Mouse (Mus musculus) spleen, adult 12 weeks (tissue): Measurements from ENCODE around the gene Gabrb3.

Experiments
- DNase-seq: peaks from one replicate; pipeline ENCODE4 v3.0.0; 2022; ENCODE audit warnings: low spot score

Gene Gabrb3

DNA sequence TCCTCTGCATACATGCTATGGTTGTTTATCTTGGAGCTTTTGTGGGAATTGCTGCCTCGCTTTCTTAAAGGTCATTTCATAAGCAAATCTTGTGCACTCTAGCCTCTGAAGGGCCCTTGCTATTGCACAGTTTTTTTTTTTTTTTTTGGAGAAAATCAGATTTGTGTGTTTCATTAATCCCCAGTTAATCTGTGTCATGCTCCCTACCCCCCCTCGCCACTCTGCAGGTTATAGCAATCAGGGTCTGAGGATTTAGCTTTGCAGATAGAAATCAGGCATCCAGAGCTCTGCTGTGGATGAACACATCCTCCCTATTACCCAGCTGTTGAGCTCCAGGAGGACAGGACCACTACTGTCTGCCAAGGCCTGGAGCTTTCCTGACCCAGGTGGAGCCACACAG lies at the start of gene Gabrb3:
Gene Gabrb3 (plus strand): TSS at position 301 of the 400 bp plus-strand sequence.
- DNase-seq, result no peak

DNA sequence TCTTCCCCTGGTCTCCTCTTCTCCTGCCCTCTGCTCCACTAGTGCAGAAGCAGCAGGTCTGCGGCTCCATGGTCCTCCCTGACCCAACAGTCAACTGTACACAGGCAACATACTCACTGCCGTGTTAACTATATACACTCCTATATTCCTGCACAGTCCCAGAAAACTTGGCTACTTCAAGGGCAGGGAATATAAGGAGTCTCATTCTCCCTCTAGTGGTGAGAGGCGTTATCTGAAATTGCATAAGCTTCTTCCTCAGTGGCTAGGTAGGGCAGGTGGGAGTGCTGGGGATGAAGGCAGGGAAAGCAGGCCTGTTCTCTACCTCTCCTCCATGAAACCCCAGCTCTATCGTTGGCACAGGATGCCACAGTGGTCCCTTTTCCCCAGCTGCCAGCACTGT lies 35.4 kb upstream of the Gabrb3 start:
- no peak for DNase-seq

- no peak for DNase-seq
These were observed 32.8 kb upstream of the Gabrb3 start, which contains the start of gene Gabrg3 for GRCm38 (mm10) chr7:57386517-57387340. Gene Gabrg3, minus strand, starts transcription at chr7:57387188.

GRCm38 (mm10) chr7:57387341-57387654 lies 32.2 kb upstream of the Gabrb3 start:
- DNase-seq, result no peak

GRCm38 (mm10) chr7:57390046-57390445 lies 29.4 kb upstream of the Gabrb3 start:
- no peak for DNase-seq

- DNase-seq, result no peak
These were observed 25.9 kb upstream of the Gabrb3 start for GRCm38 (mm10) chr7:57393551-57393950.

DNA sequence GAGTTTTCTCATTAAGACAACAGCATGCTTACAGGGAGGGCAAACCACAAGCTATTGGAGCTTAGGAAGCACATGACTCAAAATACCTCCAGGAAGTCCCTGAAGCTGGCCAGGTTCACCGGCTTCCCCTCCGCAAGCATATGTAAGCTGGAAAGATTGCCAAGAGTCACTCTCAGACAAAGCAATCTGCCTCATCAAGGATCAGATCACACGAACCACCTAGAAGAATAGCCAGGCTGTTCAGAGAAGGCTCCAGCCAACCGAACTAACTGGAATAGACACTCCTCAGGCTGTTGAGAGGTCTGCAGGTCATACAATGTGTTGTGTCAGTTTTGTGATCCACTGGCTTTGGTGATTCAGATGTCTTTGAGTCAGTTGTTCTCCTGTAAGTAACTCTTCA lies 8.3 kb upstream of the Gabrb3 start:
- no peak for DNase-seq

DNA sequence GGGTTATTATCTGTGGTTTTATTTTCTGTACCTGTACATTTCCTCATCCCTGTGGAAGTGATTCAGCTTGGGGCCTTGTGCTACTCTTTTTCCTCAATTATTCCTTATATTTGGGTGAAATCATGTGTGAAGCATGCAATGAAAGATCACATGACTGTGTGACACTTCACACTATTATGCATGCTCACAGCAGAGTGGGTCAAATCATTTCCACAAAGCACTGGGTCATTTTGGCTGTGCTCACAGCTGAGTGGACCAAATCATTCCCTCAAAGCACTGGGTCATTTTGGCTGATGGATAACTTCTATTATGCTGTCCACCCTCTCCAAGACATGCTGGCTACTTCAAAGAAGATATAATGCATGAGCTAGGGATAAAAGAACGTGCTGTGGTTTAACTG lies 6.6 kb upstream of the Gabrb3 start:
- no peak for DNase-seq

DNA sequence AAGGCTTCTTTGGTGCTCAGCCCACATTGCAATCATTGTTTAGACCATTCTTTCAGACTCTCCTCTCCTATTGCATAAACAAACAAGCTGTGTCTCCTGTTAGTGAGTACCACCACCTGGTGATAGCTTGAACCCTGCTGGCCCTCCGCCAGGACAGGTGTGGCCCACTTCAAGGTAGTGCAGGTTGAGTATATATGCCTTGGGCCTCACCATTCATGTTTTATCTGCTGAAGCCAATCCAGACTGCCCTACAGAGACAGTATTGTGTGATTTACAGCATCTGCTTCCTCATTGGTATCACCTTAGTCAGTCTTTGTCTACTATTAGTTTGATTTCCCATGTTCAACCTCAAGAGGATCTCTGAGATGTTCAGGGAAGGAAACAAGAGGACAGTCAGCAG lies 1.6 kb downstream of the Gabrb3 start:
- DNase-seq, result no peak

- DNase-seq, result no peak
These were observed 3.2 kb downstream of the Gabrb3 start for GRCm38 (mm10) chr7:57422675-57423074.

- no peak for DNase-seq
These were observed 28.7 kb downstream of the Gabrb3 start for GRCm38 (mm10) chr7:57448239-57448638.

- DNase-seq, result no peak
These were observed 40.9 kb downstream of the Gabrb3 start for GRCm38 (mm10) chr7:57460354-57460753.

GRCm38 (mm10) chr7:57471316-57471715 lies 51.8 kb downstream of the Gabrb3 start:
- no peak for DNase-seq

DNA sequence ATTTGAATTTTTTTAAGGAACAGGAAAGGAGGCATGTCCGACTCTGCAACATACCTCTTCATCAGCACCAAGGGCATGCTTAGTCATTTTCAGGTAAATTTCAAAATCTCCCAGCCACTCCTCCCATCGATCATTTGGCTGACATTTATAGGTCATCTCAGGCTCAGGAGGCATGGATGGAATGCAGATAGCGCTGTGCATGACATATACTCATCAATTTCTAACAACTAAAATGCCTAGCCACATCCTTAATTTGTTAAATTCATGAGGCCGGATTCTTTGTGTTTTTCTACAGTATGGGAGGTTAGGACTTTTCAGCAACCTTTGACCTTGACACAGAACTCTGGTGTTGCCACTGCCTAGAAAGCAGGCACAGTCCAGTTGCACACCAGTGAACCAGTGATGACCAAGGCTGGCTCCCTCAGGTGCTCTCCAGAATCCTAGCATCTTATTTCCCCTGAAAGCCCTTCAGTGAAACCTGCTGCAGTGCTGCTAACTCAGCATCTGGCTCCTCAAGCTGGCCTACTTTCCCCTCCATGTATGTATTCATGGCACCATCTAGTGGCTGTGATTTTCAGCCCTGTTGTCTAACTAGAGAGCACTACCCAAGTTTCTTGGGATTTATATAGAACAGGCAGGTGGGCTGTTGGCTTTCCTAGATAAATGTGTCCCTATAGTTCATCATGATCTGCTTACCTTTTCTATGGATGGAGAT lies 54.5 kb downstream of the Gabrb3 start:
- no peak for DNase-seq

DNA sequence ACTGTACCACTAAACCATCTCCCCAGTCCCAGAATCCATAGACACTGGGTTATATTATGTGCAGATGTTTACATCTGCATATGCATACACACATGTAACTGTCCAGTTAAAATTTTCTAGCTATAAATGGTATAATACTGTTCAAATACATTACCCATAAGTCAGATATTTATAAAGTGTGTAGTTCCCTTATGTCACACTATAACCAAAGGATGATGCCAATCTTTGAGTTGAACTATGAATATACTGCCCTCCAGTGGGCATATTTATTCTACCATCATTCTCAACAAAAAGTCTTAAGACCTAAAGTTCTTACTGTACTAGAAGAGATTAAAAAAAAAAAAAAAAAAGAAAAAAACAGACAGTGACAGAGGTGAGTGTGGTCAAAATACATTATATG lies 63.4 kb downstream of the Gabrb3 start:
- no peak for DNase-seq

GRCm38 (mm10) chr7:57486907-57487306 lies 67.4 kb downstream of the Gabrb3 start:
- DNase-seq, result no peak

- DNase-seq, result no peak
These were observed 72.3 kb downstream of the Gabrb3 start for GRCm38 (mm10) chr7:57491795-57492194.

DNA sequence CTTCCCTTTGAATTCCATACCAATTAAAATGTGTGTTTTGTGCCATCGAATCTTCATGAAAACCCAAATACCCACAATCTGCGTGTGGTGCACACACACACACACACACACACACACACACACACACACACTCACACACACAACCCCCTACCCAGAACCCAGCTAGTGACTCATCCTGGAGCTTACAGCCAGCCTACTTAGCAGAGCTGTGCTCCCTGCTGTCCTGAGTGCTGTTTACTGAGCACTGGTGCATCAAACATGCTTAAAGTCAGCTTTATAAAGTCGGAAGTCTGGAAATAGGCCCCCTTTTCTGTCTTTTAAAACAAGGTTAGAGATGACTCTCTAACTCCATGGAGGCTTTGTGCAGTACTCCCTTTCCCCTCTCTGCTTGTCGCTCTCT lies 83.3 kb downstream of the Gabrb3 start:
- no peak for DNase-seq

- DNase-seq, result no peak
These were observed 89.6 kb downstream of the Gabrb3 start for GRCm38 (mm10) chr7:57508860-57509632.

DNA sequence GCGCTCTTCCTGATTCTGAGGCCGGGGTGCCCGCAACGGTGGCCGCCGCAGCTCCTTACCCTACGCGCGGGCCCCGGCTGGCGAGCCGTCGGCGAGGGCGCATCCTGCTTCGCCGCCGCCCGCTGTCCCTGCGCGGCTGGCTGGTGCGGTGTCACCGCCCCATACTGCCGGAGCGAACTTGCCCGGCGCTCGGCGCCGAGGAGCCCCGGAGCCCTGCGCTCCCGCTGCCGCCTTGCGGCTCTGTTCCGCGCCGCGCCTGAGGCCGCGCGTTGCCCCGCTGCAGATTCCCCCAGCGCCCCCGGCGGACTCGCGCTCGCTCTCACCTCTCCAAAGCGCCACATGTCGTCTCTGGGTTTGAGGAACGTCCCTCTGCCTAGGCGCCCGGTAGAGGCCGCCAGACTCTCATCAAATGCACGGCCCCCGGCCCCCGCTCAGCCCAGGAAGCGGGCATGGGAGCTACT lies 90.2 kb downstream of the Gabrb3 start, which contains the start of gene Gabra5:
Gene Gabra5 (minus strand): TSS at position 379 of the 461 bp plus-strand sequence.
- DNase-seq, result no peak

DNA sequence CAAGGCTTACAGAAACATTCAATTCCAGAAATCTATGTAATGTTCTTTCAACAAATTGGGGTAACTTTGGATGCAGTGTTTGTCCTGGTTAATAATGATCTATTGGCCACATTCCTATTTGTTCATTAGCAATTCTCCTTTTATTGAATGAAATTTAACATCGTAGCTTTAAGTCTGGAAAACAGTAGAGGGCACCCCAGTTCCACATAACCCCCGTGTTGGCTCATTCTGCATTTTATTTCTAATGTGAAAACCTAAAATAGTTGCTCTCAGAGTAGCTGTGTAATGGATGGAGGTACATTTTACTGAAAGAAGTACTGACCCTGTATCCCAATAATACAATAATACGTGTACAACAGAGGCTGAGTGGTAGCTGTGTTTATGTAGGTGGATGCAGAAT lies 93.5 kb downstream of the Gabrb3 start:
- DNase-seq, result no peak

DNA sequence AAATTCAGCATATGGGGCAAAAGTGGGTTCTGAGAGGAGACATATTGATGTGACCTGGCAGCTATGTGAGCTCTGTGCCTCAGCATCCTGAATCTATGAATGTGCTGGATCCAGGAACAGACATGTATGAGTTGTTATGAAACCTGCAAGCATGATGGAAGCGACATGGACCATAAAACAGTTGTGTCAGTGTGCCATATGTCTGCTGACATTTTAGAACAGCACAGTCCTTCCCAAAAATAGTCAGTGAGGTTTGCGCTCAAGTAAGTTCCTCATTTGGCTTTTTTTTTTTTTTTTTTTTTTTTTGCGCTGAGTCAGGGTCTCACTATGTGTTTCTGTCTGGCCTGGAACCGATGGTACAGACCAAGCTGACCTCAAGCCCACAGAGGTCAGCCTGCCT lies 110.0 kb downstream of the Gabrb3 start:
- no peak for DNase-seq

GRCm38 (mm10) chr7:57529954-57530353 lies 110.5 kb downstream of the Gabrb3 start:
- DNase-seq, result no peak
